Mouse (Mus musculus) cerebral cortex, adult 2 months (tissue): ENCODE measurements around the gene Klc2.

Source experiments
- WGBS: fragments of 180-500 bp; shearing (Covaris S2); methylation state at CpG from one replicate; pipeline ENCODE4 v1.1.7; 2018; 5-methylcytosine and 5-hydroxymethylcytosine counted together

Gene Klc2

DNA sequence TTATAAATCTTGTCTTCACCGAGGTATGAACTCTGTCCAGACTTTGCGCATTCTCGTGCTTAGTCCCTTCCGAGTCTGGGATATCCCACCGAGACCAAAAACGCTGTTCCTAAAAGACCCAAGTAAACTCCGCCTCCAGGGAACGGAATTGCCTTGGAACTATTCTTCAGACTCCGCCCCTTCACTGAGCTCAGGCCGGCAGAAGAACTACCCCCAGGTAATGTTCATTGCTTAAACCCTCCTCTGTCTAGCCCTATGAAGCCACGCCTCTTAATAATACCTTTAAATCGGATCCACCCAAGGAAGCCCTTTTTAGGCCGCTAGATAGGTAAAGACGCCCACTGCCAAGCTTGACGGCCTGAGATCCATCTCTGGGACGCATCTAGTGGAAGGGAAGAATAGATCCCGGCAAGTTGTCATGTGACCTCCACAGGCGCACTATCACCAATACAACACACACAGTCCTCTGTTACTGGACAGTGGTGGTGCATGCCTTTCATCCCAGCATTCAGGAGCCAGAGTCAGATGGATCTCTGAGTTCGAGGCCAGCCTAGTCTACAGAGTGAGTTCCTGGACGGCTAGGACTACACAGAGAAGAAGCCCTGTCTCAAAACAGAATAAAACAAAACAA, 45.9 kb downstream of the Klc2 start:
- 5% methylated on average over 20 of the region's 20 CpGs for WGBS

DNA sequence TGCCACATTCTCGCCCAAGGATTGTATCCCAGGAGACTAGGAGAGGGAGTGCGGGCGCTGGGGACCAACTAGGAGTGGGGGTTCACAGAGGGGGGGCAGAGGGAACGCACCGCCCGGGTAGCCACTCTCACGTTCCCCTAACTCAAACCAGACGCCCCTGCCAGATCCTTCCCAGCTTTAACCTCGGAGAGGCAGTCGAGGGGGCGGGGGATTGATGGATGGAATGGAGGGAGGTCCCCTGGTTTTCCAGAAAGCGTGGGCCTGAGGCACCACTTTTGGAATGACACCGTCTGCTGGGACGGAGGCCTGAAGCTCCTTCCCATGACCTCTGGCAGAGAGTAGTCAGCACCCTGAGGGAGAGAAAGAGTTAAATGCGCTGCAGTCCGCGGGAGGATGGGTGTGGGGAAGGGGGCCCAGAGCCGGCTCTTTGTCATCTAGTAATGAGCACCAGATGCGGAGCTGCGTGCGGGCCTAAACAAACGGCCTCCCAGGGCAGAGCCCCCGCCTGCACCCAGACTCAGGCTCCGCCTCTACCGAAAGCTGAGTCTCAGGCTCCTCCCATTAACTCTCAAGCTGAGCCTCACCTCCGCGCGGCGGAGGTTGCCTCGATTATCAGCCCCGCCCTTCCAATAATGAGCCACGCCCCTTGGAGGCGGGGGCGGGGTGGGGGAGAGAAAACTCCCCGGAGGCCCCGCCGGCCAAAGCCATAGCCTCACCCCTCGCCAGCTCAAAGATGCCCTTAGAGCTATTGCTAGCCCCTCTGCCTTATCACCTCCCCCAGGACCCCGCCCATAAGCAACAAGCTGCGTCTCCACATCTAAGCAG, 46.6 kb downstream of the Klc2 start:
- 5% methylated on average over 40 of the region's 40 CpGs for WGBS

GRCm38 (mm10) chr19:5071077-5071476, 47.3 kb downstream of the Klc2 start:
- 45% methylated on average over 11 of the region's 11 CpGs for WGBS

DNA sequence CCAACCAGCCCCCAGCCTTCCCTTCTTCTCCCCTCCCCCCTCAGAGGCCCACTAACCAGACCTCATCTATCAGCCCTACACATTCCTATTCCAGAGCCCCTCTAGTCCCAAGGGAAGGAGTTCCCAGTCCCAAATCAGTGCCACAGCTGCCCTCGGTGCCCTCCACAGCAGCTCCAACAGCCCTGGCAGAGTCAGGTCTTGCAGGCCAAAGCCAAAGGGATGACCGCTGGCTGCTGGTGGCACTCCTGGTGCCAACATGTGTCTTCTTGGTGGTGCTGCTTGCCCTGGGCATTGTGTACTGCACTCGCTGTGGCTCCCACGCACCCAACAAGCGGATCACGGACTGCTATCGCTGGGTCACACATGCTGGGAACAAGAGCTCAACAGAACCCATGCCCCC, 48.4 kb downstream of the Klc2 start:
- 86% methylated on average over 7 of the region's 7 CpGs for WGBS

- 83% methylated on average over 5 of the region's 5 CpGs for WGBS
These were observed 48.9 kb downstream of the Klc2 start for GRCm38 (mm10) chr19:5069486-5069885.

- 42% methylated on average over 21 of the region's 21 CpGs for WGBS
These were observed 49.7 kb downstream of the Klc2 start for GRCm38 (mm10) chr19:5068570-5069234.

DNA sequence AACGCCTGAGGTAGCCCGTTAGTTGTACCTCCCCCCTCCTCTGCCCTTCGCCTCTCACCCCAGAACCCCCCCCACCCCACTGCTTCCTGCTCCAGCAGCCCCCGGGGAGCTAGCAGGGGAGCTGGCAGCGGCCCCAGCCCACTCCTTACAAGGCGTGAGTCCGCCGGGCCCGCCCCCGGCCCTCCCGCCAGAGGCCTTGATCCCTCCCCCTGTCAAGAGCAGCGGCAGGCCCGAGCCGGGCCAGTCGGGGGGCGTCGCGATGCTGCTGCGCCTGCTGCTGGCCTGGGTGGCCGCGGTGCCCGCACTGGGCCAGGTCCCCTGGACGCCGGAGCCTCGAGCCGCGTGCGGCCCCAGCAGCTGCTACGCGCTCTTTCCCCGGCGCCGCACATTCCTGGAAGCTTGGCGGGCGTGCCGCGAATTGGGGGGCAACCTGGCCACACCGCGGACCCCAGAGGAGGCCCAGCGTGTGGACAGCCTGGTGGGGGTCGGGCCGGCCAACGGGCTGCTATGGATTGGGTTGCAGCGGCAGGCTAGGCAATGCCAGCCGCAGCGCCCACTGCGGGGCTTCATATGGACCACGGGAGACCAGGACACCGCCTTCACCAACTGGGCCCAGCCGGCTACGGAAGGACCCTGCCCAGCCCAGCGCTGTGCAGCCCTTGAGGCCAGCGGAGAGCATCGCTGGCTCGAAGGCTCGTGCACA, 50.3 kb downstream of the Klc2 start, which contains the start of gene Cd248:
Cd248 (plus strand) TSS at position 212 of the 703 bp plus-strand sequence.
- WGBS = 5% methylated on average over 52 of the region's 56 CpGs

- 35% methylated on average over 15 of the region's 15 CpGs for WGBS
These were observed 51.1 kb downstream of the Klc2 start for GRCm38 (mm10) chr19:5067040-5067799.

- 69% methylated on average over 7 of the region's 7 CpGs for WGBS
These were observed 53.3 kb downstream of the Klc2 start for GRCm38 (mm10) chr19:5065104-5065503.

DNA sequence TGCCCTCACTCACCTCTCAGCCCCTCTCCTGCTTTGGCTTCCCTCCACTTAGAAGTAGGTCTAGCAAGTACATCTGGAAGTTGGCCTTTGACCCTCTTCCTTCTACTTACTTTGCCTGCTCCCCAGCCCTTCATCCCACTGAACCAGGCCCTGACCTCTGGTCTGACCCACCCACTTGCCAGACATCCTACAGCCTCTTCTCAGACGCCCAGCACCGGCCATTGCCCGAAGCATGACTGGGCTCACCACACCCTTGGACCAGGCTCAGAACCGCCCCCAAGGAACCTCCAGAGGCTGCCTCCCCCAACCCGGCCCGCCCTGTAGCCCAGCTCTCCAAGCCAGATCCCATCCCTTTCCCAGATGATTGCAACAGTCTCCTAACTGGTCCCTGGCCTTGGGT, 55.9 kb downstream of the Klc2 start:
- WGBS = 84% methylated on average over 6 of the region's 6 CpGs

DNA sequence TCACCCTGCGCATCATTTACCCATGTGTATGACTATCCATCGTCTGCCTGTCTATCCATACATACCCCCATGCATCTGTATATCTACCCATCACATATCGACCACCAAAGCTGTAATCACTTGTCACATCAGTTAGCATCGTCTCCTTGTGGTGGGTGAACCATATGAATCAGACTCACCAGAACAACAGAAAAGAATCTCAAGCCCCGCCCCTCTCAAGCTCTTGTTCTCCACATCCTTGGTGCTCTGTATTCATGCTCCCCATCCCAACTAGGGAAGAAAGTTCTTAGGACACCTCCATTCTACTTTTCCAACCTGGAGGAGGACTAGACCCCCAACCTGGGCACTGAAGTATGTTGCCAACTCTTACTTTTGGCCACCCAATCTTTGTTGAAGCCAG, 56.3 kb downstream of the Klc2 start:
- WGBS = 83% methylated on average over 5 of the region's 5 CpGs

GRCm38 (mm10) chr19:5060365-5061330, 57.7 kb downstream of the Klc2 start:
- WGBS = 45% methylated on average over 5 of the region's 5 CpGs

GRCm38 (mm10) chr19:5058801-5059771, 59.3 kb downstream of the Klc2 start:
- WGBS = 29% methylated on average over 10 of the region's 10 CpGs

DNA sequence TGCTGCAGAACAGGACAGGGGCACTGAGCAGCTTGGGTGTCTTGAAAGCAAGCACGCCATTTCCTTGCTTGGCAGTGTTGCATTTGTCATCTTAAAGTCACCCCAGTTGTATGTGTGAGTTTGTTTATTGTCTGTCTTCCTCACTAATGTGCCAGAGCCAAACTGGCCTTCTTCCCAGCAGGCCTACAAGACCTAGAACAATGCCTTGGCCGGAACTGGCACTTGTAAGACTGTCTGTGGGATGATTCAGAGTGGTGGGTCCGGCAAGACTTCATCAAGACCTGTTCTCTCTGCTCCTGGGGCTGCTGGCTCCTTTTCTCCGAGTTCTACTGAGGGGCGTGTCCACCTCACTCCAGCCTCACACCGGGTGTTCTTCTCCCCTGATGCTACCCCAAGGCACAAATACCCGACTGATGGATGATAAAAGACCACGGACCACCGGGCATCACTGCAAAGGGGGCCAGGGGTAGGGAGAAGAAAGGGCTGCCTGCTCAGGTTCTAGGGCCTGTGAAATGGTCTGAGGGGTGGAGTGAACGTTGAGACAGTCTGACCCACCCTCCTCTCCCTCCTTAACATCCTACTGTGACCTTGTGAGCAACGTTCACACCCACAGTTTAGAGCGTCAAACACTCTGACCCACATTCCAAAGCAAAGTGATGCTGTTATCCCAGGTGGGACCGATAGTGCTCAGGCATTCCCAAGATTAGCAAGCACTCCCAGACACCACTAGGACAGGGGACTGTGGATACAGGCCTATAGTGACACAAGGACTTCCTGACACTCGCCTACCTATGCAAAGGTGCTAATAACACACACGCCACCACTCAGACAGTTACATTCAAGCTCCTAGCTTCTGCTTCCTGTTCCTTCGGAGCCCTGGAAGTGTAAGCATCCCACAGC, 60.2 kb downstream of the Klc2 start:
- WGBS = 28% methylated on average over 16 of the region's 16 CpGs
